Mouse (Mus musculus) liver, embryonic 13.5 days (tissue): ENCODE results near the gene Hivep3. TPM values are rescaled to one million over a fixed set of nuclear protein-coding genes. Genes with fewer than 3 reads are reported as not detected.

Experiments used
- ATAC-seq: fragments of 200-750 bp; cut with Nextera tagmentation; 2 replicates; pipeline ENCODE4 v1.8.0; 2017; ENCODE audit warnings: low read depth, mild to moderate bottlenecking, moderate number of reproducible peaks, moderate library complexity
- DNase-seq: peaks from one replicate; pipeline ENCODE4 v3.0.0; 2022
- H3K27ac ChIP-seq: fragments of 300-500 bp; sonication (generic); 2 replicates; pipeline ENCODE4 v1.5.1; 2015; ENCODE audit warnings: moderate library complexity, mild to moderate bottlenecking, inconsistent platforms
- H3K27me3 ChIP-seq: fragments of 300-500 bp; sonication (generic); 2 replicates; pipeline ENCODE4 v1.6.1; 2015; ENCODE audit warnings: mild to moderate bottlenecking, inconsistent platforms
- H3K36me3 ChIP-seq: fragments of 300-500 bp; sonication (generic); 2 replicates; pipeline ENCODE4 v1.6.1; 2015; ENCODE audit warnings: mild to moderate bottlenecking, inconsistent platforms
- H3K4me1 ChIP-seq: fragments of 300-500 bp; sonication (generic); replicated peaks from 2 replicates; pipeline ENCODE4 v1.6.1; 2015; ENCODE audit warnings: inconsistent platforms
- H3K4me2 ChIP-seq: fragments of 300-500 bp; sonication (generic); 2 replicates; pipeline ENCODE4 v1.6.1; 2015; ENCODE audit warnings: inconsistent platforms, mild to moderate bottlenecking, moderate library complexity
- H3K4me3 ChIP-seq: fragments of 300-500 bp; sonication (generic); replicated peaks from 2 replicates; pipeline ENCODE4 v1.5.1; 2015; ENCODE audit warnings: mild to moderate bottlenecking, inconsistent platforms
- H3K9ac ChIP-seq: fragments of 300-500 bp; sonication (generic); 2 replicates; pipeline ENCODE4 v1.6.1; 2015; ENCODE audit warnings: mild to moderate bottlenecking, inconsistent platforms
- H3K9me3 ChIP-seq: fragments of 300-500 bp; sonication (generic); replicated peaks from 2 replicates; pipeline ENCODE4 v1.6.1; 2016; ENCODE audit warnings: inconsistent platforms
- WGBS: fragments of 180-500 bp; shearing (Covaris S2); methylation state at CpG from one replicate; pipeline ENCODE4 v1.1.7; 2015; ENCODE audit not compliant: insufficient replicate concordance; 5-methylcytosine and 5-hydroxymethylcytosine counted together
- polyA plus RNA-seq: library from polyadenylated mRNA; unstranded; fragments of >200 nt; fragmentation: Nextera tagmentation; extraction: Ambion mirVana; gene quantifications from 2 replicates; pipeline ENCODE4 v1.2.1, GENCODE M21; 2015

Gene Hivep3
- polyA plus RNA-seq, 1 experiment from 2014 or later, result 2.1 TPM

DNA sequence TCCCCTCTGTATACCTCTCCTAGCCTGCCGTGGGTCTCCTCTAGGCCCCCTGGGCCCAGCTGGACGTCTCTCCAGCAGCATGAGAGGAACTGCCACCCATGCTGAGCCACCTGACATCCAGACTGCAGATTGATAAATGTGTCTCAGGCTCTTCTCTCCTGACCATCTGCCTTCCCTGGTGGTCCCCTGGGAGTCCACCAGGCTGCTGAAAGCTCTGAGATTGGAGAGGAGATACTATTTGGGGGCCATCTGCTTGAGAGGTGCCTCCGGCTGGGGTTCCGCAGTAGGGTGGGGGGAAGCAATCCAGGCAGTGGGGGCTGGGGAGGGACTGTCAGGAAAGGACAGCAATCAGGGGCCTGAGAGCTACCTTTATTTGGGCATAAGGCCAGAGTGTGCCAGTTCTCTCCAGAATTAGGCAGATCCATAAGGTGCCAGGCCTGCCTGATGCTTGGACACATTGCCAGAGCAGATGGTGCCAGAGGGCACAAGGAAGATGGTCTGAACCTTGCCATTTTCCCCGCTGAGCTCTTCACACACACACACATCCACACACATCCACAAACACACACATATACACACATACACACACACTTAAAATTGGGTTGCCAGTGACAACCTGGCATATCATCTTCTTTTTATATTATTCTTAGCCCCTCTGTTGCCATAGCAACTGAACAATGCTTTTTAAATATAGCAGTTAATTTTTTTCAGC is 253.2 kb downstream of the Hivep3 start:
- DNase-seq, result no peak
- Histone ChIP-seq H3K4me2 (no peak overlapping the region), H3K36me3 (no peaks in the 10 kb centered on the region), H3K4me1 (no peaks in the 10 kb centered on the region), H3K27me3 (no peaks in the 10 kb centered on the region), H3K9me3 (no peaks in the 10 kb centered on the region), H3K9ac (no peak overlapping the region), H3K27ac (no peak overlapping the region), H3K4me3 (no peak overlapping the region)
- 60% methylated on average over 5 of the region's 5 CpGs for WGBS
- no peak for ATAC-seq

GRCm38 (mm10) chr4:119987376-119988087 is 253.9 kb downstream of the Hivep3 start:
- Histone ChIP-seq H3K4me1 (no peaks in the 10 kb centered on the region), H3K4me3 (no peak overlapping the region), H3K36me3 (no peaks in the 10 kb centered on the region), H3K27ac (no peak overlapping the region), H3K27me3 (no peaks in the 10 kb centered on the region), H3K9ac (no peak overlapping the region), H3K4me2 (no peak overlapping the region), H3K9me3 (no peaks in the 10 kb centered on the region)
- ATAC-seq (no peak), DNase-seq (no peak)
- 40% methylated on average over 4 of the region's 4 CpGs for WGBS

DNA sequence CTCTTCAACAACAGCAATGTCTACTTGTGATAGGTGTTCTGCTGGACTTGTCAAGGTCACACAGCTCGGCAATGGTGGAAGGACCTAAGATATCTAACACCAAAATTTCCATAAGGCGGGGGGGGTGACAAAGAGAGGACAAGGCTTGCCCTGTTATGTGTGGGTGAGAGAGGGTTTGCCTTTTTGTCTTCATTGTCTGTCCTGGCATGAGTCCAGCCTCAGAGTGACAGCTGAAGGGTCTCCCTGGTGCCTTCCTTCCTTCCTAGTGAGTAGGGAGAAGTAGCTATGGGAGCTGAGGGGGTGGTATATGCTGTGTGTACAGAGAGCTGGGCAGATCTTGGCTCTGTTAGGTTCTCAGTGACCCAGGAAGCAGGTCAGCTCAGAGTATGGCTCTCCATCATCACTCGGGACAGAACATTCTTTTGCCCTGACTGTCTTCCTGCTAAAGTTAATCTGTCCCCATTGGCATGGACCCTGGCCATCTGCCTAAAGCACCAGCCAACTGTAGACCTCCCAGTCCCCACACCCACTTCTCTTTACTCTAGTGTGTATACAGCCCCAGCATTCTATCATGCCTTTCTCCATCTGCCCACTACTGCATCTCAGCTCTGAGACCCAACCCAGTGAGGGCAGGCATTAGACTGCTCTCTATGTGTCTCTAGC is 255.6 kb downstream of the Hivep3 start:
- H3K36me3 ChIP-seq, result no peaks in the 10 kb centered on the region
- 63% methylated on average over 3 of the region's 3 CpGs for WGBS
- no peak for DNase-seq
- no peaks in the 10 kb centered on the region for H3K27me3 ChIP-seq
- no peaks in the 10 kb centered on the region for H3K4me1 ChIP-seq
- no peak overlapping the region for H3K4me2 ChIP-seq
- H3K9me3 ChIP-seq, result no peaks in the 10 kb centered on the region
- no peak overlapping the region for H3K27ac ChIP-seq
- no peak overlapping the region for H3K4me3 ChIP-seq
- H3K9ac ChIP-seq, result no peak overlapping the region
- ATAC-seq, result no peak

GRCm38 (mm10) chr4:119990346-119990745 is 256.8 kb downstream of the Hivep3 start:
- Histone ChIP-seq H3K4me1 (no peaks in the 10 kb centered on the region), H3K36me3 (no peaks in the 10 kb centered on the region), H3K4me3 (no peak overlapping the region), H3K4me2 (no peak overlapping the region), H3K9me3 (no peaks in the 10 kb centered on the region), H3K9ac (no peak overlapping the region), H3K27ac (no peak overlapping the region), H3K27me3 (no peaks in the 10 kb centered on the region)
- WGBS, result 54% methylated on average over 3 of the region's 3 CpGs
- DNase-seq (no peak), ATAC-seq (no peak)

GRCm38 (mm10) chr4:119990841-119991240 is 257.3 kb downstream of the Hivep3 start:
- Histone ChIP-seq H3K36me3 (no peaks in the 10 kb centered on the region), H3K27me3 (no peaks in the 10 kb centered on the region), H3K9me3 (no peaks in the 10 kb centered on the region), H3K27ac (no peak overlapping the region), H3K9ac (no peak overlapping the region), H3K4me3 (no peak overlapping the region), H3K4me1 (no peaks in the 10 kb centered on the region), H3K4me2 (no peak overlapping the region)
- ATAC-seq (no peak), DNase-seq (no peak)
- WGBS, result 64% methylated on average over 3 of the region's 3 CpGs

- no peaks in the 10 kb centered on the region for H3K27me3 ChIP-seq
- no peak overlapping the region for H3K4me3 ChIP-seq
- ATAC-seq (no peak), DNase-seq (no peak)
- H3K36me3 ChIP-seq, result no peaks in the 10 kb centered on the region
- no peaks in the 10 kb centered on the region for H3K9me3 ChIP-seq
- WGBS, result 30% methylated on average over 4 of the region's 4 CpGs
- H3K4me2 ChIP-seq, result no peak overlapping the region
- no peak overlapping the region for H3K9ac ChIP-seq
- no peaks in the 10 kb centered on the region for H3K4me1 ChIP-seq
- no peak overlapping the region for H3K27ac ChIP-seq
These were observed 258.2 kb downstream of the Hivep3 start for GRCm38 (mm10) chr4:119991758-119992157.

- no peak for DNase-seq
- no peak overlapping the region for H3K9ac ChIP-seq
- 61% methylated on average over 1 of the region's 1 CpGs for WGBS
- H3K27ac ChIP-seq, result no peak overlapping the region
- no peaks in the 10 kb centered on the region for H3K4me1 ChIP-seq
- H3K9me3 ChIP-seq, result no peaks in the 10 kb centered on the region
- H3K4me2 ChIP-seq, result no peak overlapping the region
- no peaks in the 10 kb centered on the region for H3K36me3 ChIP-seq
- no peaks in the 10 kb centered on the region for H3K27me3 ChIP-seq
- no peak overlapping the region for H3K4me3 ChIP-seq
- ATAC-seq, result no peak
These were observed 262.8 kb downstream of the Hivep3 start for GRCm38 (mm10) chr4:119996377-119996776.

DNA sequence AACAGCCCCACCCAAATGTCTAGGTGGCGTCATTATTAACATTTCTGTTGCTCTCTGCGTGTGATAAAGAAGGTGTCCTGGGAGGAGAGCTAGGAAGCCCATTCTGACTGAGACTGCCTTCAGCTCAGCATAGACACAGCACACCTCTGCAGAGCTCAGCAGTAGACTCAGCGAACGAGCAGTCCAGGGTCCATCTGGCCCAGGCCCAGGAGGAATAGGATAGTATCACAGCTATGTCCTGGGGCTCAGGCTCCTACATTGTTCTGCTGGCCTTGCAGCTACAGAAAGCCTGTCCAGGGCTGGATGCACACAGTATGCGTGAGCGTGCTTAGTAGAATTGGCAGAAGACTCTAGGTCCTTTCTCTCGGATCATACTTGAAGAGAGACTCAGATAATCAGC is 263.8 kb downstream of the Hivep3 start:
- Histone ChIP-seq H3K4me1 (no peaks in the 10 kb centered on the region), H3K9ac (no peak overlapping the region), H3K9me3 (no peaks in the 10 kb centered on the region), H3K4me2 (no peak overlapping the region), H3K27me3 (no peaks in the 10 kb centered on the region), H3K36me3 (no peaks in the 10 kb centered on the region), H3K27ac (no peak overlapping the region), H3K4me3 (no peak overlapping the region)
- no peak for ATAC-seq
- WGBS, result 72% methylated on average over 7 of the region's 7 CpGs
- no peak for DNase-seq

DNA sequence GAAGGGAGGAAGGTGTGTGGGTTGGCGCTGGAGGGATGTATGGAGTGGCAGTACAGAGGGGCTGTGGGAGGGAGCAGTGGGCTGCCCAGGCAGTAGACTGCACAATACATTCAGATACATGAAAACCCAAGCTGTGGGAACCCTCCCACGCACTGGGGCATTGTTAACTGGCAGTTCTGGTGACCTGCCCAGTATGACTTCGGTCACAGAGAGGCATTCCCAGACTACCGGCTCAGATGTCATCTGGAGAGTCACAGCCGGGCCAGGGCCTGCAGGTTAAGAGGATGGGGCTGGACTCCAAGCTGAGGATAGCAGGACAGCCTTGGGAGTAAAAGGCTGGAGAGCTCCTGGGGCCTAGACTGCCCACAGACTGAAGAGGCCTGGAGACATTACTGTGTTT is 265.3 kb downstream of the Hivep3 start:
- H3K4me2 ChIP-seq, result no peak overlapping the region
- H3K27ac ChIP-seq, result no peak overlapping the region
- DNase-seq (no peak), ATAC-seq (no peak)
- no peaks in the 10 kb centered on the region for H3K9me3 ChIP-seq
- 67% methylated on average over 5 of the region's 5 CpGs for WGBS
- no peaks in the 10 kb centered on the region for H3K4me1 ChIP-seq
- no peak overlapping the region for H3K4me3 ChIP-seq
- no peak overlapping the region for H3K9ac ChIP-seq
- no peaks in the 10 kb centered on the region for H3K36me3 ChIP-seq
- H3K27me3 ChIP-seq, result no peaks in the 10 kb centered on the region

GRCm38 (mm10) chr4:120000881-120001280 is 267.3 kb downstream of the Hivep3 start:
- H3K27ac ChIP-seq, result no peak overlapping the region
- WGBS, result 65% methylated on average over 7 of the region's 7 CpGs
- H3K4me3 ChIP-seq, result no peak overlapping the region
- no peak for DNase-seq
- H3K9ac ChIP-seq, result no peak overlapping the region
- no peak for ATAC-seq
- H3K27me3 ChIP-seq, result no peaks in the 10 kb centered on the region
- H3K4me1 ChIP-seq, result no peaks in the 10 kb centered on the region
- H3K9me3 ChIP-seq, result no peaks in the 10 kb centered on the region
- H3K36me3 ChIP-seq, result no peaks in the 10 kb centered on the region
- H3K4me2 ChIP-seq, result no peak overlapping the region

DNA sequence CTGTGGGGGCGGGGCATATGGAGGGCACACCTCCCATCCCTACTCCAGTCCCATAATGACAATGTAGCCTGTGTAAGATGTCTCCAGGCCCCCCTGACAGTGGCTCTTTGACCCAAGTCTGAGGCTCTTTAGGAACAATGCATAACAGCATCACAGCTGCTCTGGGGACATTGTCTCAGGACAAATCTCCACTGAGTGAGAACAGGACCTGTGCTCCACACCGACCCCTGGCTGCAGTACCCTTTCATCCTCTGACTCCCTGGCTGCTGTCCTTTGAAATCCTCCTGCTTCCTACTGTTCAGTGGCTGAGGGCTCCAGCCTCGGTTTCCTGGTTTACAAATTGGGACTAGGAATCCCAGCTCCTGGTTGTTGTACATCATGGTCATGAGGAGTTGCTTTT is 269.4 kb downstream of the Hivep3 start:
- ATAC-seq (no peak), DNase-seq (no peak)
- 42% methylated on average over 3 of the region's 3 CpGs for WGBS

More for the DNA sequence above, 269.4 kb downstream of the Hivep3 start:
- H3K9me3 ChIP-seq, result no peaks in the 10 kb centered on the region
- no peaks in the 10 kb centered on the region for H3K27me3 ChIP-seq
- no peaks in the 10 kb centered on the region for H3K4me1 ChIP-seq
- no peak overlapping the region for H3K4me2 ChIP-seq
- H3K4me3 ChIP-seq, result no peak overlapping the region
- H3K27ac ChIP-seq, result no peak overlapping the region
- H3K36me3 ChIP-seq, result no peaks in the 10 kb centered on the region
- H3K9ac ChIP-seq, result no peak overlapping the region
